Mouse (Mus musculus): ENCODE measurements at regions not wholly inside any gene's neighbourhood (a gene's known extent, or its start where the extent isn't known, plus 50 kb on each side); places are given as distances from the start of the nearest gene placed in this dataset.
"Not testable (repeated sequence)": the region's sequence is repeated elsewhere in the genome, so short reads cannot be mapped to it uniquely, and the experiment has no call there.

DNA sequence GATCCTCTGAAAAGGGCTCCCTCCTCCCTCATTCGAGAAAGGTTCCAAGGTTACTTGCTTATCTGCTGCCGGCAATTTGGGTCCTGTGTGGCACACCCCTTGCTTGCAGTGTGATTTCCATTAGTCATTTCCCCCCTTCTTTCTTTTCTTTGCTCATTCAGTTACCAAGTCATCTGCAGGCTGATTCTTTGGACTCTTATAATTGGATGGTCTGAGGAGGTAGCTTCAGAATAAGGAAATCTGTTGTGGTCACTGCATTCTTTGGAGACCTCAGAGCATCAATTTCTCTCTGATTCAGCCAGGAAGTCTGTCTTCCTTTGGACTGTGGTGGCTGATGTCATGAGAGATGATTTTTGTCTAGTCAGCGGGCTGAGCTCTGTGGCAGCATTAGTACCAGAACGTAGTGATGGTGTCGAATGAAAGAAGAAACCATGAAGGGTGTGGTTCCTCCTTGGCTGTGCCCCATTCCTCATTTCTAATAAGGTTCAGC lies 91.4 kb upstream of the Mdm1 start:
- DNase-seq (ENCODE audit: low spot score) = peak; percentile 42

DNA sequence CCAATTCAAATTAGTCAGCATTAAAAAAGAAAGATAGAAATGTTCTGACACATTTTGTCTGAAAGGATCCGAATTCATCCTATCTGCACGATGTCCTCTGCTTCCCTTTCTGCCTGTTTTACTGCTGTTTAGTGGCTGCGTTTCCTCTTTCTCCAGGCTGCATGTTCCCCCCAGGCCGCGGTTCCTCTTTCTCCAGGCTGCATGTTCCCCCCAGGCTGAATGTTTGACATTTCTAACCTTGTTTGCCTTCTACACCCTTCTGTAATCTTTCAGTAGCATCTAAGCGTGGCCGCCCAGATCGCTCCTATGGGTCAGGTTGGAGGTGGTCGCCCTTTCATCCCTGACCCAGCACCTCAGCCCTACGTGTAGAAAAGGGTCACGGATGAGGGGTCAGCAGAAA lies 89.6 kb upstream of the Mdm1 start:
- DNase-seq (ENCODE audit: low spot score) = no peak

DNA sequence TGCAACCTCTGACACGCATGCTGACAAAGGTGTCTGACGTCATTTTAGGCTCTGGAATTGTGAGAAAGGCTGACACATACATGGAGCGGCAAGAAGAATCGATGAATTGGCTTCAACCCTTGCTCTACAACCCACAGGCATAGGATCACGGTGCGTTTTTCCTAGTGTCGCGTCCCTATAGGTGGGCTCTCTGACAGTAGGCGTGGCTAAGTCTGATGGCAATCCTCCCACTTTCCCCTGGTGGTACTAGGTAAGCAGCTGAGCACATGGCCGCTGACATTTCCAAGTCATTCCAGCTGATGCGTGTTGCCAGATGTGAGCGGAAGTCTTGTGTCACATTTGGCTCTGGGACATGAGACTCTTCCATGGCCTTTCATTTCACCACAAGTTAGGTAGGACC lies 89.1 kb upstream of the Mdm1 start:
- DNase-seq (ENCODE audit: low spot score) = no peak

DNA sequence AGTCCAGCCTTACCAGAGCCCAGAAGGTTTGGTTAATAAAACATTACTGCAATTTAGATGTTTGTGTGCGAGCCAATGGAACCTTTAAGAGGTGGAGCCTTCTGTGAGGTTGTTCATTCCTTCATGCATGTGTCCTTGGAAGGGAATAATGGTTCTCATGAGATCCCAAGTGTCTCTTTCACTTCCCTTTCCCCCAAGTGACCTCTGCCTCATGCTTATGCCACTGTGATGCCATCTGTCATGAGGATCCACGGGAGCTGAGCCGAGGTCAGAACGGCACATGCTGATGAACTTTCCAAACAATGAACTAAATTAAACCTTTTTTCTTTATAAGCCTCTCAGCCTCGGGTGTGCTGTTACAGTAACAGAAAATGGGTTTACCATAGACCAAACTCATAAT lies 88.6 kb upstream of the Mdm1 start:
- DNase-seq (ENCODE audit: low spot score) = no peak

DNA sequence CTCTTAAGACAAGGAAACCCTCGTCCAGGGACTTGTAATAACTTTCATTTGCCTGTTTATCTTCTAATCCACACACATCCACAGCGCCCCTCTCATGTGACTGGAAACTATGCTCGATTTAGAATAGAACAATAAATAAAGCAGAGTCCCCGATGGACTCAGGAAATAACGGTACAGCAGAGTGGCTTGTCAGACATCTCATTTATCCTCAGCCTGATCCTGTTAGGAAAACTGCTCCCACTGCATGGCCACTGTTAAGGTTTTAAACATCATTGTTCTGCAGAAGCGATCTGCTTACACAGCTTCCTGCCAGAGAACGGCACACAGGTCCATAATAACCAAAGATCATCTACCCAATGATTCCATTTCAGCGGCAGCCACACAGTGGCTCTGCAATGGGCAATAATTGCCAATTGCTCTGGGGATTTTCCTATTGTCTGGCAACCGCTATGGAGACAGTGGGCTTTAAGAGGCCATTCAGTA lies 84.8 kb upstream of the Mdm1 start:
- no peak for DNase-seq (ENCODE audit: low spot score)

DNA sequence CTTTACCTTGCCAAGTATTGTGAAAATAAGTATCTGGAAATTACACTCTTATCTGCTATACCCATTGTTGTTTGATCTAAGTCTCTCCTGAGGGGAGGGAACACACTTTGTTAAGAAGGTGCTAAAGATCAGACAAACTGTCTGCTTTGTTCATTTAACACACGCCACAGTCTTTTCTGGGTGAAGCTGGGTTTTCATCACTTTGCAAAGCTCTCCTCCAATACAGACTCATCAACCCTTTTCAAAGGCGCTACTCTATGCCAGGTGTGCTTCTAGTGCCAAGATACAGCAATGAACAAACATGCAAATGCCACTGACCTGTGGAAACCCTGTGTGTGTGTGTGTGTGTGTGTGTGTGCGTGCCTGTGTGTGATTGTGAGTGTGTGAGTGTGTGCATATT lies 84.1 kb upstream of the Mdm1 start:
- DNase-seq (ENCODE audit: low spot score) = no peak

DNA sequence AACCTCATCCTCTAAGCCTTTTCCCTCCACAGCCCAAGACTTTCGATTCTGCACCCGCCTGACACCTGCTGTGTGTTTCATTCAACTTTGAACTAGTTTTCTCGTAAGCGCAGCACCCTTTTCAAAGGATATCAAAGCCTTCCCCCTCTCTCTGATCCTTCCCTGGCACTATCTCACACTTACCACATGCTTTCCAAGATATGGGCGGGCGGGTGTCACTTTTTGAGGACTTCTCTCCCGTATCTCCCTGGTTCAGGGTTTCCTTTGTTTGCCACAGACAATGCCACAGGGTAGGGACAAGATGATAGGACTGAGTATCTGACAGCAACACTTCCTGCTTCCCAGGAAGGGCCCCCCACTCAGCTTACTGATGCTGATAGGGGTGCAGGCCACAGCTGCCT lies 76.8 kb upstream of the Mdm1 start:
- DNase-seq (ENCODE audit: low spot score) = no peak

DNA sequence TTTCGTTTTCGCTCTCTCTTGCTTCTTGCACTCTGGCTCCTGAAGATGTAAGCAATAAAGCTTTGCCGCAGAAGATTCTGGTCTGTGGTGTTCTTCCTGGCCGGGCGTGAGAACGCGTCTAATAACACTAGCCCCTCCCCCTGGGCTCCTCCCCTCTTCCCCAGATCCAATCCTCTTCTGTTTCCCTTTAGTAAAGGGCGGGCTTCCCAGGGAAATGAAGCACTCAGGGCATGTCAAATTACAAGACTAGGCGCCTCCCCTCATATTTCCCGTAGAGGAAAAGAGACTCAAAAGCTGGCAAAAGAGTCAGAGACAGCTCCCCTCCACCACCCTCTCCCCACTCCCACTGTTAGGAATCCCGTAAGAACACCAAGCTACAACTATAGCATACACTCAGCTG lies 65.3 kb upstream of the Mdm1 start:
- not testable (repeated sequence) for DNase-seq (ENCODE audit: low spot score)

DNA sequence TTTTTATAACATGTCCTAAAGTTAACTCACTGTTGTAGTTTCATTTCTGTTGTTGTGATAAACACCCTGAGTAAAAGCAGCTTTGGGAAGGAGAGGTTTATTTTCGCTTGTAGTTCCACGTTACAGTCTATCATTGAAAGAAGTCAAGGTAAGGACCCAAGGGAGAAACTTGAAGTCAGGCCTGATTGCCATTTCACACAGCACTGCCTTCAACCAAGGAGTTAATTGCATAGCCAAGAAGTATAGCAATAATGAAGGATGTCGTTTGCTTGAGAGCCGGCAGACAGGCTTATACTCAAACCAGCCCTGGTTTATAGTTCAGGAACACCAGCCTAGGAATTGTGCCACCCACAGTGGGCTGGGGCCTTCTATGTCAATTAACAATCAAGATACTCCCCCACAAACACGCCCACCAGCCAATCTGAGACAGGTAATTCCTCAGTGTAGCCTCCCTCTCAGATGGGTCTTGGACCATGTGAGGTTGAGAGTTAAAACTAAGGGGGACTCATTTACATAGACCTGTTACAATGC lies 59.9 kb upstream of the Mdm1 start:
- DNase-seq (ENCODE audit: low spot score) = no peak

DNA sequence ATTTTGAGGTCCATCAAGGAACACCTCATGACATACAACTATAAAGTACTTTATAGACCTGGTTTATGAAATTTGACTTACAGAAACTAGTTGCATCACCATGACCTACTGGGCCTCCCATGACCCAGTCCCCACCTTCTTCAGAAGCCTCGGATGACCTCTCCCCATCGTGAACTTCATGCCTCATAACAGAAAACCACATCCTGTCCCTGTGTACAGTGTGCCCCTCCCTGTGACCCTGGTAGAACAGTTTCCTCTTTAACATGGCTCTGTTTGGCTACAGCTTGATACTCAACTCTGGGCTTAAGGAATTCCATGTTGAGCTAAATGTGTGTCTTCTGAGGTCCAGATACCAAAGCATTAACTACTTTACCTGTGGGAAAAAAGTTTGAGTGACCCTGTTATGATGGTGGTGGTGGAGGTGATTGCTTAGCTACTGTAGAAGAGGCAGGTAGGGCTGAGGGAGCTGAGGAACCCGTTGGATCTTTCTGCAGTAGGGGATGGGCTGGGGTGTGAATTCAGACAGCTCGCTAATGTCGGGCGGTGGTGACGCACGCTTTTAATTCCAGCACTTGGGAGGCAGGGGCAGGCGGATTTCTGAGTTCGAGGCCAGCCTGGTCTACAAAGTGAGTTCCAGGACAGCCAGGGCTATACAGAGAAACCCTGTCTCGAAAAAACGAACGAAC lies 58.4 kb upstream of the Mdm1 start:
- DNase-seq (ENCODE audit: low spot score) = no peak

DNA sequence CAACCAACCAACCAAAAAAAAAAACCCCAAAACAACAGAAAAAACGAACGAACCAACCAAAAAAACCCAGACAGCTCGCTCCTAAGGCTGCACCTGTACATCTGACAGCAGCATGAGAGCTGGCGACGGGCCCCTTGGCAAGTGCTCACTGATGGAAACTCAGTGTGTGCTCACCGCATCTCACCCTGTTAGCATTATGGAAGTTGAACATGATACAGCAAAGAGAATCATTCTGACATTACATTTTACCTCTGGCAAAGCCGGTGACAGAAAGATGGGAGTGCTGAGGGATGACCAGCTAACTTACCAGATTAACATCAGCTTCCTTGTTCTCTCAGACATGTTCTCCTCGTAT lies 57.9 kb upstream of the Mdm1 start:
- DNase-seq (ENCODE audit: low spot score) = no peak

DNA sequence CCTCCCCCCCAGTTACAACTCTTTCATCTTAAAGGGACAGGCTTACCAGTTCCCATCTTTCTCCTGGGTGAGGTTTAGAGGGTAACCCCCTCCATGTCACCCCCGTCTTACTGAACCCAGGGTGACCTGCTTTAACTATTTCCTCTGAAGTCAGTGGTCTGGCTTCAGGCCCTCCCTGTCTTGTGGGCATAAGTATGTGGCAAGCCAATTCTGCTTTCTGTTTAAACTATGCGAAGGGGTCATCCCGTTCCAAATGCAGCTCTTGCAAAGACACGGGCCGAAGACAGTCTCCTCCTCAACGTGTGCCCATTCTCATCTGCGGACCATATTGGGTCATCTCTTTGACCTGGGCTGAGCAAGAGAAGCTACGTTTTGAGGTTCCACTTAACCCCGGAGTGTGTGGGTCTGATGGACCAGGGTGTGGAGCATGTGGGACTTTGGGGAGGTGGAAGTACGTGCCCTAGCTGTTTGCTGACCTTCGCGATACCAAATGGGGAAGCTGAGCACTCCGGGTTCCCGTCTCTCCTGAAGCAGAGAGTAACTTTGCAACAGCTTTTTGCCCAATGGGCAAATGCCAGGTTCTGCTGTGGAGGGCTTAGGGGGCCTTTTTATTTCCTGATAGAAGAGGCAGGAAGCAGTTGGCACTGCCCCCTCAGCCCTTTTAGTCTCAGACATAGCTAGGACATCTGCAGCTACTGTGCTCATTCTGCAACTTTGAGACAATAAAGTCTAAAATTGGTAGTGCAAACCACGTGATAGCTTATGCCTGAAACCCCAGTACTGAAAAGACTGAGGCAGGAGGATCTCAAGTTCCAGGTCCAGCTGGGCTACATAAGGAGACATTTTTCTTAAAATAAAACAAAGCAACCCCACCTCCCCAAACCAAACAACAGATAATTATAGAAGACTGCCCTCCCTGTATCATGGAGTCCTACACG lies 56.3 kb upstream of the Mdm1 start:
- no peak for DNase-seq (ENCODE audit: low spot score)

DNA sequence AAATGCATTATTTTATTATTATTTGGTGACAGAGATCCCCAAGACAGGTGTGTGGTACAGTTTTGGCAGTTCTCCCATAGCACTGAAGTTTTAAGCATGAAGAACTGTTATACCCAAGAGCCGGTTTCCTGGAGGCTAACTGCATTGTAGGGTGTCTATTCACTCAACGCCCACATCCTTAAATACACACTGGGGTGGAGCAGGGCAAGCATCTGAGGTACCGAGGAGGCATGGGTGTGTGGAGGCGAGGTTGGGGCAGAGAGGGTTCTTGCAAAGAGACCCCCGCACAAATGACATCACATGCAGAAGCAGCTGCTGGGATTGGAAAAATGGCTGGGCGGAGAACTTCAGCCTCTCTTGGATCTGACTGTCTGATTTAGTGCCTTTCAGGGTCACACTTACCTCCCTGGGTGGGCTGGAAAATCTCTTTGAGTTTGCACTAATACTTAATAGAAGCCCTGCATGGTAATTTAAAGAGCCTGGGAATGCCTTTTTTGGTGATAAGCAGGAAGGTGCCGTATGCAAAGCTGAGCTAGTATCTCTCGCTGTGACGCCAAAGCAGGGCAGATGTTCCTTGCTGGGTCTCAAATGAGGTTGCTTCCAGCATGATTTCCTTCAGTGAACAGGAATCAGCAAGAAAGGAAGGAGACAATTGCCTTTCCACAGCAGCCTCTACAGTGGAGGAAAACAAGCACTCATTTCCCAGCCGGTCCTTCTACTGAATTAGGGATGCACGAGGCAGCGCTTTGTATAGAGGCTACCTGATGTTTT lies 53.9 kb upstream of the Mdm1 start:
- DNase-seq (ENCODE audit: low spot score) = no peak

DNA sequence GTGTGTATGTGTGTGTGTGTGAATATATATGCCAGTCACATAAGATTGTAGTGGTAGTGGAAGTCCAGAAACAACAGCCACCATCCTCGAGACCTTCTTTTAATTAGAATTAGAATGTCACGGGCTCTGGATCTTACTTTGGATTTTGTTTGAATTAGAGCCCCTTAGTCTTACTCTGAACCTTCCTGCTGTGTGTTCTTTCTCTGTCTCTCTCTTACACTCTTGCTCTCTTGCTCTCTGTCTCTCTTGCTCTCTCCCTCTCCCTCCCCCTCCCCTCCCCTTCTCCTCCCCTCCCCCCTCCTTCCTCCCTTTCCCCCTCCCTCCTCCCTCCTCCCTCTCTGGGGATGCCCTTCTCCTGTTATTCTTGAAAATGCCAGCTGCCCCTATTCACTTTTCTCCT lies 53.1 kb upstream of the Mdm1 start:
- DNase-seq (ENCODE audit: low spot score) = no peak

DNA sequence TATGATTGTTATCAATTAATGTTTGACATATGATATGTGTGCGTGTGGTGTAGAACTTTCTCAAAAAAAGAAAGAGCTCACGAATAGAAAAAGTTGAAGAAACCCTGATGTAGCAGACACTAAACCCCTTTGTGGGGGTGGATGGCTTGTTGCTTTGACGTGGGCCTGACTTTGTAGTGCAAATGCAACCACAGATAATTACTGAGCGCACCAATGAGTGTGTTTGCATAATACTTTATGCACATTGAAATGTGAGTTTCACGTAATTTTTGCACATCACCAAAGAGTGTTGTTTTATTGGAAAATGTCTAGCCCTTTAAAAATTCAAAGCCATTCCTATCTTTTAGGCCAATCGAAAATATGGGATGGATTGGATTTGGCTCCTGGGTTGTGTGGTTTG lies 51.7 kb upstream of the Mdm1 start:
- DNase-seq (ENCODE audit: low spot score) = no peak

DNA sequence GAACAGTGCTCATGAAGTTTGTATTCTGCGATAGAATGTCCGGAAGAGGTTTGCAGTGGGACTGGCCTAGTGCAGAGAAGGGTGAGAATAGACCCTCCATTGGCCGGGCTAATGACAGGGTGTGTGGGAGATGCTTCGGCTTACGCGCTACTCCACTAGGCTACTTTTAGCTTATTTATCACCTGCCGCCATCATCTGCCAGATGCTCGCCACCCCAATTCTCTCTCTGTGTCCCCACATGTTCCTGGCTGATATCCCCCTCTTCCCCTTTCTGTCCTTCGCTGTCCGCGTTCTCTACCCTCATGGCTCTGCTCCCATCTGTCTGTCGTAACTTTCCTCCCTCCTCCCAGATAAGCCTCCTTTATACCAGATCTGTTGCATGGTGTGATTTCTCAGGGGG lies 50.1 kb upstream of the Mdm1 start:
- DNase-seq (ENCODE audit: low spot score) = no peak

Measured in MN1 (cell line).